Mouse (Mus musculus) layer of hippocampus, postnatal 36 days (tissue): ENCODE measurements around the gene Slc22a7. TPM values are rescaled to one million over a fixed set of nuclear protein-coding genes. Genes with fewer than 3 reads are reported as not detected.

Experiments
- DNase-seq, 2 experiments: peaks; one replicate each; pipeline ENCODE4 v3.0.0; 2022
- total RNA-seq, 2 experiments: library from RNA; stranded (reverse); gene quantifications; 2 replicates each; pipeline ENCODE4 v1.2.3; 2021

Gene Slc22a7
- under 1 TPM in 1 of 2 experiments, not detected in 1; 0.30 TPM for total RNA-seq

DNA sequence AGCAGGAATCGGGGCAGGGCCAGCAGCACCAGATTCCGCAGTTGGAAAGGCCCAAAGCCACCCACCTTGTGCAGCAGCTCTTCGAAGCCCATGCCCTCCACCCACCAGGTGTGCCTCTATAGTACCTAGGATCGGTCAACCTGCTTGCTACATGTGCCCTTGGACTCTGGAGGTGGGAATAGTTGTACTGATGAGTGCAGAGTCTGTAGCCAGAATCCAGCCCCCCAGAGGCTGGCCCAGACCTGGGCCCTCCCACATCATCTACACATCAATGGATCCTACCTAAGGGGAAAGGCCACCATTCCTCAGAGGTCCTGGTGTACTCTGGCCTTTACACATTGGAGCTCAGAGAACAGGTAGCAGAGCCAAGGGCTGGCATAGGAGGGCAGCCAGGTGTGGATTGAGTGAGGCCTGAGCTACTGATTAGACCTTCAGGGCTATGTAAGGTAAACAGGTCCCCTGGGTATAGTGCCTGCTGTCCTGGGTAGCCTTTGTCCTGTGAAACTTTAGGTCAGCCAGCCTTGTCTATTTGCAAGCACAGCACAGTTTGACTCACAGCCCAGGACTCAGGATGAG is at the start of gene Slc22a7:
TSS of gene Slc22a7 (minus strand) at position 160 of the 576 bp plus-strand sequence.
- DNase-seq: no peak

DNA sequence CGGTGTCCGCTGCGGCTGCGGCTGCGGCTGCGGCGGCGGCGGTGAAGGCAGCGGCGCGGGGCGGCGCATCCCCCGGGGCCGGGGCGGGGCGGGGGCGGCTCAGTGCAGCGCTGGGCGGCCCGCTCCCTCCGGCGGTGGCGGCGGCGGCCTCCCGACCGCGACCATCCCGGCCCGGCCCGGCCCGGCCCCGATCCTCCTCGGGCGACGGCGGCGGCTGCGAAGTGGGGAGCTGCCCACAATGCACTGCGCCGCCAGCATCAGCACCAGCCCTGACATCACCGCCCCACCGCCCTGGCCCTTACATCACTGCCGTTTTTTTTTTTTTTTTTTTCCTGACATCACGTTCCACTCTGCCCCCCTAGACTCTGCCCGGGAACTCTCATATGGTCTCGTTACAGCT is 49.2 kb upstream of the Slc22a7 start, which contains the start of gene Ttbk1:
TSS of gene Ttbk1 (minus strand) at position 245 of the 400 bp plus-strand sequence.
- peak; percentile 56 to 59 for DNase-seq

DNA sequence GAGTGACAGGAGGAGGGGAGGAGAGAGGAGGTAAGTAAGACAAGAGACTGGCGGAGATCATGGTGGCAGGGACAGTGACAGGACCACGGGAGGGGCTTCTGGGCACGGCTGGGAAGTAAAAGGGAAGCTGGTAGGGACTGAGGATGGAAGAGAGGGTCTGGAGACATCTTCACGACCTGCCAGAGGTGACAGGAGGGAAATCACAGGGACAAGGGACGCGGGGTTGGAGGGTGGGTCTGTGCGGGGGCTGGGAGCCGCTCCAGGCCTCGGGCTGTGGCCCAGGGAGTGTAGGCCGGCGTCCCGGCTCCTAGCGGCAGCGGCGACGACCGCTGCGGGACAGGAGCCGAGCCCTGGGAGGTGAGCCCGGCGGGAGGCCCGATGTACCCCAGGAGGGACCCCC is 48.7 kb upstream of the Slc22a7 start:
- DNase-seq: no peak

DNA sequence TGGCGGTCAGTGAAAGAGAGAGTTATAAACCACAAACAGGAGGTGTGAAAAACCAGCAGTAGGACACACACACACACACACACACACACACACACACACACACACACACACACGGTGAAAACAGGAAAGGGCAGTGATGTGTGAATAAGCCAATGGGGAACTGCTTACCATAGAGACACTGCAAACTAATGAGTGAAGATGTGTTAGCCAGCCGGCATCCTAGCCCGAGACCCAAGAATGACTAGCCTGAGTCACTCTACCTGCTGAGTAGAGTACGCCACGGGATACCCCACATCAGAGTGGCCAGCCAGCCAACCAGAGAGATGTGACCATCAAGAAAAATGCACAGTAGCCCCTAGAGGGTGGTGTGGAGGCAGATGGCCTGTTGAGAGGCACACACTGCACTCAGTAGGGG is 46.2 kb upstream of the Slc22a7 start:
- DNase-seq: no peak

DNA sequence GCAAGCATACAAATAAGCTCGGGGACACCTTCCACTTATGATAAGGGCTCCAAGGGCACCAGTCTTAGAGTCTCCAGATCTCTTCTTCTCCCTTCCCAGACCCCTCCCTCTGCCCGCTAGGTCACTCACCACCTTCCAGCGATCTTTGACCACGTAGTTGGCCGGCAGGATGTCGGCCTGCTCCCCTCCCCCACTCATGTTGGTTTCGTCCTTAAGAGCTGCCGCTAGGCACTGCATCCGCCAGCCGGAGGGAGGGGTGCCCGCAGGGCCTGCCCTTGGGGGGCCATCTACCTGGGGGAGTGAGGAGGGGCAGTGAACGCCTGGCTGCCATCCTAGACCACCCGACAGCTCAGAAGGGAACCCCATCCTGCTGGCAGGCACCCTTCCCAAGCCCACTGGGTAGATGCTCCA is 45.8 kb upstream of the Slc22a7 start:
- peak in 1 of 2 experiments; percentile 25 for DNase-seq

DNA sequence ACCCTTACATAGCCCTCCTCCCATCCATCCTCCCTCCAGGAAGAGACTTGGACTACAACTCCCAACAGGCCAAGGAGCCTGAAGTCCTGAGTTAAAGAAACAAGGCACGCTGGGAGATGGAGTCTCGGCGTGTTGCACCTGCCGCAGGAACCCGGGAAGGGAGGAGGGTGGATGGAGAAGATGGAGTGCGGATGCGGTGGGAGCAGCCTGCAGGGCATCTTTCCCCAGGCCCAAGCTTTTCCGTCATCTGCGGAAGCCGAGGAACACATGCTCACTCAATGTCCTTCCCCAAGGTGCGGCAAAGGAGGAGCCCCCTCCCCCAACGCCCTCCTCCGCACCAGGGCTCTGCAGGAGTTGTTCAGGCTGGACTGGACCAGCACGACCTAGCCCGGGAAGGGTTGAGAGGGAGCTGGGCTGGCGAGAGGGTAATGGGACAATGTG is 45.3 kb upstream of the Slc22a7 start:
- peak; percentile 46 to 60 for DNase-seq

DNA sequence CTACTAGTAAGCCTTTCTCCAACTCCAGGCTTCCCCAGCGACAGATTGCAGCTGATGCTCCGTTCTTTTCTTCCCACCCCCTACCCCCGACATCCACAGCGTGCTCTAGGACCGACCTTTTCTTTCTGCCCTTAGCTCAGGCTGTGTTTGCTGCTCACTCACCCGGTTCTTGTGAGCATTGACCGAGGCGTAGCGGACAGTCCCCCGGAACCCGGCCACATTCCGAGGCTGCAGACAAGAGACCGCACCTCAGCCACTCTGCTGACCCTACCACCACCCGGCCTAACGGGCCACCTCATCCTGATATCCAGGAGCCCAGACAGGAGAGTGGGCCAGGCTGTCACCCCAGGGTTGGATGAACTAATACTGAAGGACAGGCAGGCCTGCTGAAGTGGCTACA is 39.0 kb upstream of the Slc22a7 start:
- DNase-seq: no peak

DNA sequence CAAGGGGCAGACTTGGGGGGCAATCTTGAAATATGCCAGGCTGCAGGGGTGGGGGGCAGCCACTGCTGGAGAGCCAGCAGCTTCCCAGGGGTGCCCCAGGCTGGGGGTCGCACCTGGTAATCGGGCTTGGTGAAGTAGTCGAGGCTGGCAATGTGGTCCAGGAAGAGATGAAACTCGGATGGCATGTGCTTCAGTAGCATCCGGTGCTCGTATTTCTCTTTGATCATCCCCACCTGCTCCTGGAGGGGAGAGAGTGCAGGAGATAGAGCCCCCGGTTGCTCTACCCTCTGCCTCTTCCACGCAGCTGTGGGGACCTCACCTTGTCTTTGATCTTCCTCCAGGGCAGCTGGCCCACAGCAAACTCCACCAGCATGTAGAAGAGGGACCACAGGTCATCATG is 38.3 kb upstream of the Slc22a7 start:
- no peak for DNase-seq

DNA sequence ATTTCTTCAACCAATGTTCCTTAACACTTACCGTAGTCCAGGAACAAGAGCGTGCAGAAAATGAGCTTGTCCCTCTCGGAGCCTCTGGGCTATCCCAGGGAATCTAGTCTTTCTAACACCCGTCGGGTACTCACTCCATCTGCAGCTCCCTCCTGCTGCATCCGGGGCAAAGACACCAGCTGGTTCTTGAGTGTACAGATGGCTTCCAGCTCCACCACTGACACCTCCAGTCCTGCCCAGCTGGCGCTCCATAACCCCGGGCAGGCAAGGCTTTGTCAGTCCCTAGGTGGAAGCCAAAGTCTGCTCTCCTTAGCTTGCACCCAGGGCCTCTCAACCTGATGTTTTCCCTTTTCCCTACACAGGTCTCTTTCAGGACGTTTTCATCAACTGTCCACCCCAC is 29.6 kb upstream of the Slc22a7 start:
- DNase-seq: peak in 1 of 2 experiments; percentile 28

DNA sequence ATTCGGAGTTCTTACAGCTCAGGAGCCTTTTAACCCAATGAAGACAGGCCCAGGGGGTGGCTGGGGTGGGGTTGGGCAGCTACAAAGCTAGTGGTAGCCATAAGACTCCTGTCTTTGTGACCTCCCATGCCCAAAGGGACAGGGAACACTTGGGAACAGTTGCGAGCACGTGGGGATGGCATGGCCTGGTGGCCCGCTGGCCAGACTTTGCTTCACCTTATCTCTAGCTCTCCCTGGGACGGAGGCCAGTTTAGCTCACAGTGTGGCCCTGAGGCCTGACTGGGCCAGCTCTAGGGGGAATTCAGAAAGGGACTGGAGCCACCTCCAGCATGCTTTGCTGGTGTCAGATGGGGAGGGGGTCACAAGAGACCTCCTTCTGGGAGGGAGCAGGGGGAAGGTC is 24.0 kb upstream of the Slc22a7 start:
- DNase-seq: no peak

DNA sequence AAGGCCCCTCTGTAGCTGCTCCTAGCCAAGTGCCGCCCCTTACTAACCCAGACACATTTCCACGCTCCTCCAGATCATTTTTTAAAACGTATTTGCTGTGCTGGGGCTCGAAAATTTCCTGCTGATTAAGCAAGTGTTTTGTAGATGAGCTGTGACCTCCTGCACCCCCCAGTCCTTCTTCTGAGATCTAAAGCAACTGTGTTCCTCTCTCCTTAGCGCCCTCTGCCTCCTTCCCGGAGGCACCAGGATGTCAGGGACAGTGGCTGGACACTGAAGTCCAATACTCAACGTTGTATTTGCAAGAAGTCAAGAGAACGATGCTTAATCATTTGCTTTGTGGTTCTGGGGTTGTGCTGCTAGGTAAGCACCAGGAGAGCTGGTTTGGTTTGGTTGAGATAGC is 23.1 kb upstream of the Slc22a7 start:
- no peak for DNase-seq

DNA sequence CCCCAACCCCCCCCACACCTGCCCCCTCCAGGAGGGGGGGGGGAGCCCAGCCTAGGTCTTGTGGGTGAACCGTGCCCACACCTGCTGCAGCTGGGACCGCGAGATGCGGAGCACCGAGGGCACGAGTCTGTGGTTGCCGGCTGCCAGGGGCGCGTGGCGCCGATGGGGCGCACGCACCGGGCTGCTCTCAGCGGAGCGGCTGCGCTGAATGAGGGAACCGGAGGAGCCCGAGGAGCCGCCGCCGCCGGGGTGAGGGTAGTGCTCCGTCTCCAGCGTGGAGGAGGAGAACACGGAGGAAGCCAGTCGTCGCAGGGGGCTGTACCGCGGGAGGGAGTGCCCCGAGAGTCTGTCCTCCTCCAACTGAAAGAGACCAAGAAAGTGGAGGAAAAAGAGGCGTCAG is 22.4 kb upstream of the Slc22a7 start:
- DNase-seq: no peak

DNA sequence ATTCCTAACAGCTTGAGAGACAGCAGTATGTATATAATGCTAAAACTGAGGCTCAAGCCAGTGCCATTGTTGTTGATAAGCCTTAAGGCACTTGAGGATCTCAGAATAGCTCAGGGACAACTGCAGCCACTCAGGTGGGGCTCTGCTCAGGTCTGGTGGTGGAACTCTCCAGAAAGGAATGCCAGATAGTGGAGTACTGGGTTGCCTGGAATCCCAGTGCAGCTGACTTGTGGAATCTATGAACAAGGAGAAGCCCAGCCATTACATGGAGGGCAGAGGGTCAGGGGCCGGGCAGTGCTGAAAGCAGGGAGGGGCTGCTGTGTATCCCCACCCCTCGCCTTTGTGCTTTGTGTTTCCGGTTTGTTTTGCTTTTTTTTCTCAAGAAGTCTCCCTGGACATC is 20.2 kb upstream of the Slc22a7 start:
- no peak for DNase-seq

DNA sequence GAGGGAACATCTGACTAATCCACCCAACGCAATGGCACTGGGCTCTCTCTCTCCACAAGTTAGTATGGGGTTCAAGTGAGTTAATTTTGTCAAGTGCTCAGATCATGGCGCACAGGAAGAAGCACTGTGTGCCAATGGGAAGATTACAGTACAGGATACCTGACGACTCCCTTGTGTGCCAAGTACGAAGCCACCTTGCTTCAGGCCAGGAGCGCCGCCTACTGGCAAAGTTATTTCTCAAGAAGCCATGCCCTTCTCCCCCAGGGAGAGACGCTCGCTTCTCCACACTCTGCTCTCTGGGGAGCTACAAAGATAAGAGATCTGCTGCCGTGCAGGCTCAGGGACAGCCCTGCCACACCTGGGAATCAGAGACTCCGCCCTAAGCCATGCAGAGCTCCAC is 19.5 kb upstream of the Slc22a7 start:
- DNase-seq: peak in 1 of 2 experiments; percentile 34

DNA sequence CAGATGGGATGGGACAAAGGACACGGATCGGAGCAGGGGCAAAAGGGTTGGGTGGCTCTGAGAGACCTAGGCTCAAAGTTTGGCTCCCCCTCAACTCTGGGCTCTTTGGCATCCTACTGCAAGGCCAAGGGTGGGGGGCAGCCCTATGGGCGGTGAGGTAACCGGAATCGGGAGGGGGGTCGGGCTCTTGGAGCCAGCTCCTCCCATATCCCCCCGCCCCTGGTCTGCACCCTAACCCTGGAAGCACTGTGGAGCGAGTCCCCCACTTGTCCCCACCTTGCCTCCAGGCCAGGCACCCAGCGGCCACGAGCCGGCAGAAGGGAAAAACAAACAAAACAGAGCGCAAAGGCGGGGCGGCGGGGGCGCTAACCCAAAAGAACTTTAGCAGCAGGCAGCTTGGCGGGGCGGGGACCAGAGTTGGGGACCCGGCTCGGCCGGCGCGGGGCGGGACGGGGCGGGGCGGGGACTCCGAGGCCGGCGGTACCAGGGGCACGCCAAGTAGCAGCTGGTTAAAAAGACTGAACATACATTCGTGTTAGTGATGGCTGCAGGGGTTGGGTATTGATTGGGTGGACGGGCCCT is 16.9 kb upstream of the Slc22a7 start:
- DNase-seq: no peak

DNA sequence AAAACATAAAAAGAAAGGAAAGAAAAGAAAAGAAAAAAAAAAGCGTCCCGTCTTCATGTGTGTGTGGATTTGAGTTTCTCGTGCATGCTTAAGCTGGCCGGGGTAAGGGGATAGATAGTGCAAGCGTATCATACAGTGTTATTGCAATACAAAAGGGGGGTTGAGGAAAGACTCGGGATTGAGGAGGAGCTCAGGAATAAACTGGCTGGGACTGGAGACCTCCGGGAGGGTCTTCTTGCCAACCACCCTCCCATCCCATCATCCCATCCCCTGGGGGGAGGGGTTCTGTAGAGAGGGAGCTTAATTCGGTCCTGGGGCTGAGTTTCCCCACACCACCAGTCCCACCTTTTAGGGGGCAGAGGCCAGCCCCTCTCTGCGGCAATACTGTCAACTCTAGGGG is 16.3 kb upstream of the Slc22a7 start:
- no peak for DNase-seq

DNA sequence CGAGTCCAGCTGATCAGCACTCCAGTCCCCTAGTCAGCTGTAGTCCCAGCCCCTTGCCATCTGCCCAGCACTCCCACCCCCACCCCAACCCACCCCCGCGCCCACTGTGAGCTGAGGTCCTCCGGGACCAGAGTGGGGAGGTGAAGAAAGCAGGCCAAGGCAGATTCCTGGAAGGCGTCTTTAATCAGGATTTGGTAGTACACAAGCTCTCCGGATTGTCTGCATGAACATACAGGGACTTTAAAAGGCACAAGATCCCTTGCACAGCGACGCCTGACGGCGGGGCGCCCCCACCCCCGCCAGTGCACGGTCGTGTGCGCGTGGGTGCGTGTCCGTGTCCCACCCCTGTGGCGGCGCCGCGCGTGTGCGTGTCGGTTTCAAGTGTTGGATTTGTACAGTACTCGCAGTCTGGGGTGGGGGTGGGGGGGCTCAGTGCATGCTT is 15.7 kb upstream of the Slc22a7 start:
- DNase-seq: no peak

DNA sequence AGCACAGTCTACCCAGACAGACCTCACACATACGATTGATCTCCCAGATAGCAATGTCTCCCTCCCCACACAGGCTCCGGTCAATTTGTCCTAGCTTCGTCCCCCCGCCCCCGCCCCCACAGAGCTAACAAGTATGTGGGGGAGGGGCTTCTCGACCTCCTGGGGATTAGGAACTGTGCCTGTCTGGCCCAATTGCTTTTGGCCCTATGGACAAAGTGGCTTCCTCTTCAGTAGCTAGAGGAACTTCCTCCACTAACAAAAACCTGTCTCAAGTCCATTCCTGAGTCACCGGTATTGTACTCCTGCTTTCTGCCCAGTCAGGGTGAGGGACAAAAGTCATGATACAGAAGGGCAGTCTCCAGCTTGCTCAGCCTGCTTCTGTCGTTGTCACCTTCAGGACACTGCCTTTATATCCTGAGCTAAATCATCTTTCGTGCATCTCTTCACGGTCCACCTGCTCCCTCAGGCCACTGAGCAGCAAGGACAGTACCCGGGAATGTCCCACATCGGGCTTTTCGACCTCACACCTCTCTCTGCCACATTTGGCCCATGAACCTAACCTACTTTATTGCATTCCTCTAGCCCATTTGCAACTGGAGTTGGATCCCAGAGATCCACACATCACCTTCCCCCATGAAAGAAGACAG is 15.2 kb upstream of the Slc22a7 start:
- no peak for DNase-seq

DNA sequence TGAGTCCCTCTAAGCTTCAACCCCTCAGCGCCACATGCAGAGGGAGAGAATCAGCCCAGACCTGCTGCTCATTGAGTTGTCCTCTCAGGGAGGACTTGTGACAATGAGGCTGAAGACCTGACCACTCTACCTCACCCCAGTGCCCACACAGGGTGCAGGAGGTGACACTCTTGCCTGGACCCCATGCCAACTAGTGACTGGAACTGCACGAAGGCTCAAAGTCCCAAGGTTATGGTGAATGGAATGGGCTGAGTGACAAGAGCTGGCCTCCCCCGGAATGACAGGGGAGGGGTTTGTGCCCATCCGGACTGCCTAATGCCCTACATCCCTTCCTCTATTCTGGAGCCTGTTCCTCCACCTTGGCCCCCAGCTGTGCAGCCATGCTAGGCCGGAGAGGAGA is 14.4 kb upstream of the Slc22a7 start:
- no peak for DNase-seq

DNA sequence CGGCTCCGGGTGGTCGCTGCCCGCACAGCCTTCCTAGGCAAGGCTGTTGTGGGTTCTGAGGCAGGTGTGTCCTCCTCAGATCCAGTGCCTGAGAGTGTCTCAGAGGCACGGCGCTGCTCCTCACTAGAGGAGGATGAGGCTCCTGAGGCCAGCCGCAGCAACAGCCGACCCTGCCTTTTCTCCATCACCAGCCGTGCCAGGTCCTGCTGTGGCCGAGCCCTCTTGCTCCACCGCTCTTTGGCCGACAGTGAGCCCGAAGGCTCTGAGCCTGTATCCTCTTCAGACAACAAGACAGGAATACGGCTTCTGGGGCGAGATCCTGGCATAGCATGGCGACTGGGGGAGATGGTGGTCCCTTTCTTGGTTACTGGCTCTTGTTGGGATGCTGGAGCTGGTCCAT is 8.0 kb upstream of the Slc22a7 start:
- no peak for DNase-seq

DNA sequence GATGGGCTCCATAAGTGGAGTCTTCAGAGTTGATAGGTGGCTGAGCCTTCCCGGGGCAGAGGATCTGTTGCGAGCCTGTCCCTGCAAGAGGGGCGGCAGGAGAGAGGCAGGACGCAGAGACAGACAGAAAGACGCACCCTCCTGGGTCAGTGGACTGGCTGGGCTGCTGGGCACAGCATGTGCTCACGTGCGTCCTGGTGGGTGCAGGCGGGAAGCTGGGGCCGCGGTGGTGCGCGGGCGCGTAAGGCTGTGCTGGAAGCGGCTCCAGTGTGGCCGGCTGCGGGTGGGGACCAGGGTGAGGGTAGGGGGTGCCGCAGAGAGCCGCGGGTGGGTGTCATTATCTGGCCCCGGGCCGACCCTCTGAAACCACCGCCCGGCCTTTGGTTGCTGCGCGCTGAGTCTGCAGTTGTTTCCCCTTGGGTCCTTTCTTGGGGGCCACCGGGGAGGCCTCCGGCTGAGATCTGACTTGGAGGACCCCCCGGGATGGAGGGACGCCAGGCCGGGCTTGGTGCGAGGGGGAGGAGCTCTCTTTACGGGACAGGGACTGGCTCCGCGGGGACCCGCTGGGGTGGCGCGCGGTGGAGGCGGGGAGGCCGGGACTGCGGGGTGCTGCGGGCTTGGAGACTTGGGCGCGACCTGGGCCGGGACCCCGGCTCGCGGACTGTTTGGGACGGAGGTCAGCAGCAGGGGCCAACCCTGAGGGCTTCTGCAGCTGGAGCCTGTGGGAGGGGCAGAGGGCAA is 6.8 kb upstream of the Slc22a7 start:
- DNase-seq: no peak

DNA sequence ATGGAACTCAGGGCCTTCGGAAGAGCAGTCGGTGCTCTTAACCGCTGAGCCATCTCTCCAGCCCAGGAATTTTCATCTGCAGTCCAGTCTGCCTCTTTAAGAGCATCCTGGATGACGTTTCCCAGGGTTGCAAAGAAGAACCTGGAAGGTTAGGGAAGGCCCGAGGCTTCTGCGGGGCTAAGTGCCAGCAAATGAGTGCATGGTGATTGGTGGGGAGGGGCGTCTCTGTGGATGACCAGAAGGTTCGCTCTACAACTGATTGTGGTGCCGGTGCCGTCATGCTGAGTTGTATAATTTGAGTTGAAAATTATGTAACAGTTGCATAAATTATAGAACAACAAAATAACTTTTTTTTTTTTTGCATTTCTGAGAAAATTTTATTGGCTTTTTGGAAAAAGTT is 919 bp upstream of the Slc22a7 start:
- DNase-seq: no peak

DNA sequence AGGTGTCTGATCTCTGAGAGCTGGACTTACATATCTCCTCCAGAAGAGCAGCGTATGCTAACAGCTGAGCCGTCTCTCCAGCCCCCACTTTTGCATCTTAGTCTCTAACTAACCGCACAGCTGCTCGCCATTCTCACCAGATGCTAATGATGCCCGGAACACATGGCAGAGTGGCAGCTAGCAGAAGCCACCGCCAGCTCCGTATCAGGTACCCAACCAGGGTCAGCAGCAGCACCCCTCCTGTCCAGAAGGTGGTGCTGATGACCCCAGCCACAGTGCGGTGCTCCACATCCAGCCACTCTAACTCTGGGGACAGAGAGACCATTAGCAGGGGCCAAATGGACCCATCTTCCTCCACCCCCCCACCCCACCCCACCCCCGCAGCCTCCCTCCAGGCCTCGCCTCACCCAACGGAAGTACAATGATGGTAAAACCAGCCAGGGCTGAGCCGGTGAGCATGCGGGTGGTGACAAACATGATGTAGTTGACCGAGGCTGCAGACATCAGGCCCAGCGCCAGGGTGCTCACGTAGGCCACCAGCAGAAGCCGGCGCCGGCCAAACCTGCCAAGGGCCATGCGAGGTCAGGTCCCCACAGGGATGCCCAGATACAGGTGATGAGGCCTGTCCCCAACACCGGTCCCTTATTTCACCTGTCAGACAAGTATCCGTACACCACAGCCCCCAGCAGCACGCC is 1.4 kb downstream of the Slc22a7 start:
- DNase-seq: peak in 1 of 2 experiments; percentile 9
